Mouse (Mus musculus): ENCODE measurements around the gene Ccdc6. TPM values are rescaled to one million over a fixed set of nuclear protein-coding genes. Genes with fewer than 3 reads are reported as not detected.

The Ccdc6 gene
- total RNA-seq (2023) = 54.4 TPM

GRCm38 (mm10) chr10:70096366-70097188, at the start of gene Ccdc6:
TSS of gene Ccdc6 (plus strand) at chr10:70097121.

GRCm38 (mm10) chr10:70204505-70205399, 107.8 kb downstream of the Ccdc6 start, which contains the start of gene Mrln:
TSS of gene Mrln (plus strand) at chr10:70204664.

Other genes with a start within 250 kb of the Ccdc6 start
- gene Mrln, start 107.5 kb downstream of the Ccdc6 start, total RNA-seq (2023) = not detected
- 1.3 TPM for gene Slc16a9, start 148.0 kb downstream of the Ccdc6 start, total RNA-seq (2023)